Mouse (Mus musculus): ENCODE measurements at regions not wholly inside any gene's neighbourhood (a gene's known extent, or its start where the extent isn't known, plus 50 kb on each side); places are given as distances from the start of the nearest gene placed in this dataset.

- TF ChIP-seq IRF4 (IDR thresholded peaks at IDR 0.05; ENCODE audit: low read depth, low read length): no peak
- TF ChIP-seq MAFK (IDR thresholded peaks at IDR 0.05; ENCODE audit: insufficient replicate concordance, low read length): no peak
- TF ChIP-seq MAX (IDR thresholded peaks at IDR 0.05; ENCODE audit: low read length): no peak
- TF ChIP-seq POLR2AphosphoS2 (IDR thresholded peaks at IDR 0.05; ENCODE audit: low read depth, low read length): no peak
Observed at GRCm38 (mm10) chr14:61715746-61716145, 108.5 kb downstream of the Kcnrg start.

All from CH12.LX (cell line).